14 mouse cellular contexts compared by ENCODE assay signal in the genomic region with DNA sequence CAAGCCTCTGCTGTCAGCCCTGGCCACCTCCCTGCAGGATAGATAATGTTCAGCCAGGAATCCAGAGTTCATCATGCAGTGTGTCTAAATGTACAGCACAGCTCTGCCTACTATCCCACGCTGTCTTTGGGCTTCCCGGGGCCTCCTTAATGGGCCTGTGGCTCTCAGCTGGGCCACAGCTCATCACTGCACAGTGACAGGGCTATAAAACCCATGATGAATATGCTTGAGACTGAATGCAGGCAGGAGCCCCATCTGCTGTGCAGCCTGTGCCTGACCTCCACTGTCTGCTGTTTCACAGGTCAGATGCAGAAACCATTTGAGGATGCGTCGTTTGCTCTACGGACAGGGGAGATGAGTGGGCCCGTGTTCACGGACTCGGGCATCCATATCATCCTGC. TPM values are rescaled to one million over a fixed set of nuclear protein-coding genes. Genes with fewer than 3 reads are reported as not detected.
DNase-seq lines count a peak whose midpoint lies in the region; ATAC-seq and TF ChIP-seq lines count a peak whose summit lies in the region.
"Had no signal": no experiment of that assay in that cellular context is flagged by ENCODE, and none has a peak within 500 bp of the region (broad histone marks: within the 10 kb centered on the region; RNA-seq: fewer than 3 reads in every experiment).

No protein-coding gene starts in this region.

- DNase-seq in embryo, embryonic 10.5 days (ENCODE audit: low spot score) = peak; percentile 34
- no peak for DNase-seq in embryo, embryonic 9.5 days (ENCODE audit: extremely low spot score)
- DNase-seq in left cerebral cortex, adult 2 months (ENCODE audit: extremely low spot score in 1 of 2, low spot score in 2 of 2) = no peak
- DNase-seq in left cerebral cortex, postnatal 4 days = no peak
- no peak for DNase-seq in thymus, adult 2 months
- DNase-seq in liver = no peak

- intact Hi-C loops in left cerebral cortex, adult 2 months (cut with DNase I) = loop anchor here (1.0 to 5.0 kb wide), 3 partner anchors 64 to 169 kb away; no protein-coding TSS in a partner anchor
- intact Hi-C loops in left cerebral cortex, postnatal 4 days (cut with DNase I) = no loop called here

- H3K4me1 ChIP-seq in midbrain, embryonic 12.5 days = peaks cover 44% of the 10 kb centered on the region
- H3K4me1 ChIP-seq in neural tube, embryonic 13.5 days (replicated peaks) = peaks cover 58% of the 10 kb centered on the region
- peaks cover 12% of the 10 kb centered on the region for H3K4me1 ChIP-seq in thymus, adult 2 months (replicated peaks; ENCODE audit: control insufficient read depth, insufficient read depth, low read length)
- H3K4me1 ChIP-seq: embryonic facial prominence, embryonic 12.5 days had no signal

- H3K9ac ChIP-seq in midbrain, embryonic 12.5 days (replicated peaks) = 0 out of 2 replicates have a peak overlapping the region, but pooled peaks have one; percentile 17
- H3K9ac ChIP-seq in neural tube, embryonic 13.5 days = peak overlapping the region; percentile 53
- H3K9ac ChIP-seq: embryonic facial prominence, embryonic 12.5 days; lung, embryonic 14.5 days had no signal

- no peak for ATAC-seq in midbrain, embryonic 12.5 days (ENCODE audit: low FRiP score, low read depth)
- ATAC-seq in neural tube, embryonic 13.5 days (ENCODE audit: low read depth) = peak; percentile 37

- H3K9me3 ChIP-seq in midbrain, embryonic 12.5 days = no peaks in the 10 kb centered on the region
- no peaks in the 10 kb centered on the region for H3K9me3 ChIP-seq in neural tube, embryonic 13.5 days
- H3K9me3 ChIP-seq: embryonic facial prominence, embryonic 12.5 days had no signal

- no peak for TF ChIP-seq POLR2A in thymus, adult 2 months (IDR thresholded peaks at IDR 0.05; ENCODE audit: control insufficient read depth, extremely low read depth, insufficient read depth, low read length, poor library complexity)

- no peak overlapping the region for H3K4me2 ChIP-seq in midbrain, embryonic 12.5 days (replicated peaks)
- H3K4me2 ChIP-seq in neural tube, embryonic 13.5 days = 0 out of 2 replicates have a peak overlapping the region, but pooled peaks have one; percentile 14
- H3K4me2 ChIP-seq: embryonic facial prominence, embryonic 12.5 days; lung, embryonic 14.5 days had no signal

- H3K4me3 ChIP-seq in left cerebral cortex, adult 2 months = no peak overlapping the region
- H3K4me3 ChIP-seq in midbrain, embryonic 12.5 days = no peak overlapping the region
- H3K4me3 ChIP-seq in neural tube, embryonic 13.5 days = no peak overlapping the region
- H3K4me3 ChIP-seq in thymus, adult 2 months (ENCODE audit: control insufficient read depth, insufficient read depth, low read length) = no peak overlapping the region
- H3K4me3 ChIP-seq: embryonic facial prominence, embryonic 12.5 days; heart, adult 2 months had no signal

- 82% methylated on average over 8 of the region's 8 CpGs for WGBS in midbrain, embryonic 12.5 days
- WGBS in neural tube, embryonic 13.5 days = 23% methylated on average over 8 of the region's 8 CpGs
- 98% methylated on average over 8 of the region's 8 CpGs for WGBS in thymus, adult 2 months

- no peak for TF ChIP-seq CTCF in left cerebral cortex, adult 2 months (IDR thresholded peaks at IDR 0.05)
- no peak for TF ChIP-seq CTCF in thymus, adult 2 months (IDR thresholded peaks at IDR 0.05; ENCODE audit: borderline replicate concordance, control insufficient read depth, extremely low read depth, insufficient read depth, low read length, poor library complexity)

- no peaks in the 10 kb centered on the region for H3K27me3 ChIP-seq in midbrain, embryonic 12.5 days
- no peaks in the 10 kb centered on the region for H3K27me3 ChIP-seq in neural tube, embryonic 13.5 days
- no peaks in the 10 kb centered on the region for H3K27me3 ChIP-seq in thymus, adult 2 months (ENCODE audit: control insufficient read depth, insufficient read depth, low read length)
- H3K27me3 ChIP-seq: CH12.LX; embryonic facial prominence, embryonic 12.5 days had no signal

- H3K36me3 ChIP-seq in midbrain, embryonic 12.5 days = peaks cover 62% of the 10 kb centered on the region
- peaks cover 60% of the 10 kb centered on the region for H3K36me3 ChIP-seq in neural tube, embryonic 13.5 days
- peaks cover 28% of the 10 kb centered on the region for H3K36me3 ChIP-seq in thymus, adult 2 months (ENCODE audit: control insufficient read depth, insufficient read depth, low read length)

- H3K27ac ChIP-seq in left cerebral cortex, adult 2 months = peak overlapping the region; percentile 95
- H3K27ac ChIP-seq in midbrain, embryonic 12.5 days (replicated peaks) = peak overlapping the region; percentile 71
- peak overlapping the region; percentile 94 for H3K27ac ChIP-seq in neural tube, embryonic 13.5 days (replicated peaks)
- no peak overlapping the region for H3K27ac ChIP-seq in thymus, adult 2 months (ENCODE audit: control insufficient read depth, insufficient read depth, low read length)
- H3K27ac ChIP-seq: embryonic facial prominence, embryonic 12.5 days; heart, adult 2 months; kidney, postnatal 0 days; stomach, postnatal 0 days had no signal

RNA-seq across cellular contexts. Expression of a gene that starts 11.0 kb away (rescaled TPM):
- total RNA-seq in left cerebral cortex, adult 2 months (2021) = 10 to 100 TPM; 40.0 to 41.5 TPM
- total RNA-seq in left cerebral cortex, postnatal 4 days (2021) = 10 to 100 TPM; 27.0 to 28.4 TPM
- polyA plus RNA-seq in midbrain, embryonic 12.5 days (2016; fragmentation: Nextera tagmentation; extraction: Ambion mirVana) = 54.6 and 54.8 TPM in 2 replicates
- 55.4 and 58.9 TPM in 2 replicates for polyA plus RNA-seq in neural tube, embryonic 13.5 days (2015; fragmentation: Nextera tagmentation; extraction: Ambion mirVana)
- 36.8 and 37.2 TPM in 2 replicates for polyA plus RNA-seq in thymus, adult 2 months (2012; rRNA removed)

RNA-seq across cellular contexts. Expression of a gene that starts 18.3 kb away (rescaled TPM):
- 10 to 100 TPM; 26.4 to 28.6 TPM for total RNA-seq in left cerebral cortex, adult 2 months (2021)
- 10 to 100 TPM; 21.9 to 25.4 TPM for total RNA-seq in left cerebral cortex, postnatal 4 days (2021)
- polyA plus RNA-seq in midbrain, embryonic 12.5 days (2016; fragmentation: Nextera tagmentation; extraction: Ambion mirVana) = 19.2 and 20.5 TPM in 2 replicates
- polyA plus RNA-seq in neural tube, embryonic 13.5 days (2015; fragmentation: Nextera tagmentation; extraction: Ambion mirVana) = 16.0 and 16.2 TPM in 2 replicates
- 560 and 583 TPM in 2 replicates for polyA plus RNA-seq in thymus, adult 2 months (2012; rRNA removed)

RNA-seq across cellular contexts. Expression of a gene that starts 20.2 kb away (rescaled TPM):
- 100 to 1,000 TPM; 289 to 312 TPM for total RNA-seq in left cerebral cortex, adult 2 months (2021)
- total RNA-seq in left cerebral cortex, postnatal 4 days (2021) = 100 to 1,000 TPM; 298 to 308 TPM
- 463 and 492 TPM in 2 replicates for polyA plus RNA-seq in midbrain, embryonic 12.5 days (2016; fragmentation: Nextera tagmentation; extraction: Ambion mirVana)
- polyA plus RNA-seq in neural tube, embryonic 13.5 days (2015; fragmentation: Nextera tagmentation; extraction: Ambion mirVana) = 479 and 545 TPM in 2 replicates
- 189 and 207 TPM in 2 replicates for polyA plus RNA-seq in thymus, adult 2 months (2012; rRNA removed)

Comparison
In these comparisons a context has a peak if more than half of its experiments do, and no peak if none do; other contexts are left out.
1. RNA of a gene that starts 18.3 kb away (polyA plus RNA-seq): 560 to 583 TPM in thymus, adult 2 months; 19.2 to 20.5 TPM in midbrain, embryonic 12.5 days and 16.0 to 16.2 TPM in neural tube, embryonic 13.5 days; every median in the first group is over 10 times any median in the second.